Mouse (Mus musculus) A20 (cell line): ENCODE results near the gene Nol3.
"Not testable (repeated sequence)": the region's sequence is repeated elsewhere in the genome, so short reads cannot be mapped to it uniquely, and the experiment has no call there.

Experiments used
- DNase-seq: peaks from one replicate; pipeline ENCODE4 v3.0.0-alpha.2; 2011; ENCODE audit warnings: low read depth, low spot score

Gene Nol3

GRCm38 (mm10) chr8:105275840-105276239, at the start of gene Nol3:
Gene Nol3 (plus strand): TSS chr8:105276140.
- DNase-seq: no peak

GRCm38 (mm10) chr8:105231503-105232320, 44.2 kb upstream of the Nol3 start:
- DNase-seq: no peak

- DNase-seq: not testable (repeated sequence)
Observed at GRCm38 (mm10) chr8:105232321-105232693, 43.6 kb upstream of the Nol3 start.

GRCm38 (mm10) chr8:105233126-105233935, 42.6 kb upstream of the Nol3 start:
- no peak for DNase-seq

- DNase-seq: no peak
Observed at GRCm38 (mm10) chr8:105235206-105235605, 40.7 kb upstream of the Nol3 start.

- no peak for DNase-seq
Observed at GRCm38 (mm10) chr8:105237442-105238142, 38.3 kb upstream of the Nol3 start.

- DNase-seq: no peak
Observed at GRCm38 (mm10) chr8:105241016-105241415, 34.9 kb upstream of the Nol3 start.

GRCm38 (mm10) chr8:105251954-105252353, 24.0 kb upstream of the Nol3 start:
- DNase-seq: no peak

- no peak for DNase-seq
Observed at GRCm38 (mm10) chr8:105252680-105253537, 23.0 kb upstream of the Nol3 start.

- DNase-seq: no peak
Observed at GRCm38 (mm10) chr8:105253766-105254151, 22.2 kb upstream of the Nol3 start.

GRCm38 (mm10) chr8:105254152-105254965, 21.6 kb upstream of the Nol3 start:
- peak; percentile 95 for DNase-seq

- peak; percentile 81 for DNase-seq
Observed at GRCm38 (mm10) chr8:105254966-105255350, 21.0 kb upstream of the Nol3 start, which contains the start of gene B3gnt9. Gene B3gnt9 (minus strand): TSS chr8:105255153.

- DNase-seq: no peak
Observed at GRCm38 (mm10) chr8:105257318-105258114, 18.4 kb upstream of the Nol3 start.

GRCm38 (mm10) chr8:105258911-105259720, 16.8 kb upstream of the Nol3 start:
- DNase-seq: no peak

GRCm38 (mm10) chr8:105259721-105260320, 16.1 kb upstream of the Nol3 start:
- peak; percentile 92 for DNase-seq

- no peak for DNase-seq
Observed at GRCm38 (mm10) chr8:105260371-105261099, 15.4 kb upstream of the Nol3 start.

- no peak for DNase-seq
Observed at GRCm38 (mm10) chr8:105261326-105261980, 14.5 kb upstream of the Nol3 start.
